In the genomic region with DNA sequence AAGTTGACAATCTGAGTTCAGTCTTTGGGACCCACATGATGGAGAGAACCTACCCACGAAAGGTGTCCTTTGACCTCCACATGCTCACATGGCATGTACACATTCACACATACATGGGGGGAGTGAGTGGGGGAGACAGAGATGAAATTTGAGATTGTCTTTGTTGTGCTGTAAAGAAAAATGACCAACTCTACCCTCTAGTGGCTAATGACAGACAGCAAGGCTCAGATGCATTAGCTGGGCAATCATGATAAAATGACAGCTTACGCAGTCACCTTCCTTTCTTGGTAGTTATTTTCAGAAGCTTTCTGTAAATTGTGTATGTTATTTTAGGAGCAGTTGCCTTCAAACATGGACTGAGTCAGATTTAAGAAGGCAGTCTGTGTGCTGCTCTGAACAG, we compare ENCODE assay signal across 16 mouse cellular contexts. TPM values are rescaled to one million over a fixed set of nuclear protein-coding genes. Genes with fewer than 3 reads are reported as not detected.
DNase-seq lines count a peak whose midpoint lies in the region; ATAC-seq and TF ChIP-seq lines count a peak whose summit lies in the region.
"Had no signal": no experiment of that assay in that cellular context is flagged by ENCODE, and none has a peak within 500 bp of the region (broad histone marks: within the 10 kb centered on the region; RNA-seq: fewer than 3 reads in every experiment).

No protein-coding gene starts in this region.

- no peak overlapping the region for H3K4me3 ChIP-seq in intestine, postnatal 0 days (ENCODE audit: low read depth, low read length)
- no peak overlapping the region for H3K4me3 ChIP-seq in intestine, embryonic 16.5 days (ENCODE audit: low read length)
- H3K4me3 ChIP-seq: embryonic facial prominence, embryonic 12.5 days; heart, embryonic 15.5 days; neural tube, embryonic 13.5 days; stomach, embryonic 15.5 days had no signal

- 74% methylated on average over 2 of the region's 2 CpGs for WGBS in intestine, postnatal 0 days
- WGBS in intestine, embryonic 16.5 days, result 81% methylated on average over 2 of the region's 2 CpGs

- no peak overlapping the region for H3K9ac ChIP-seq in intestine, postnatal 0 days (ENCODE audit: low read depth, low read length)
- H3K9ac ChIP-seq in intestine, embryonic 16.5 days (ENCODE audit: low read depth, low read length), result no peak overlapping the region
- H3K9ac ChIP-seq: embryonic facial prominence, embryonic 12.5 days; heart, embryonic 15.5 days; neural tube, embryonic 13.5 days; stomach, embryonic 15.5 days had no signal

- no peaks in the 10 kb centered on the region for H3K9me3 ChIP-seq in intestine, postnatal 0 days (ENCODE audit: control insufficient read depth)
- H3K9me3 ChIP-seq in intestine, embryonic 16.5 days (ENCODE audit: control insufficient read depth, low read length), result no peaks in the 10 kb centered on the region
- H3K9me3 ChIP-seq: embryonic facial prominence, embryonic 12.5 days; heart, embryonic 15.5 days; neural tube, embryonic 13.5 days; stomach, embryonic 15.5 days had no signal

- no peaks in the 10 kb centered on the region for H3K27me3 ChIP-seq in intestine, postnatal 0 days (replicated peaks; ENCODE audit: control insufficient read depth, insufficient read depth, low read length)
- H3K27me3 ChIP-seq in intestine, embryonic 16.5 days (replicated peaks; ENCODE audit: control insufficient read depth, insufficient read depth, low read length), result no peaks in the 10 kb centered on the region
- H3K27me3 ChIP-seq: embryonic facial prominence, embryonic 12.5 days; heart, embryonic 15.5 days; neural tube, embryonic 13.5 days; stomach, embryonic 15.5 days had no signal

- no peak for ATAC-seq in intestine, postnatal 0 days
- no peak for ATAC-seq in intestine, embryonic 16.5 days
- ATAC-seq: midbrain, embryonic 16.5 days had no signal

- no peaks in the 10 kb centered on the region for H3K4me1 ChIP-seq in intestine, postnatal 0 days (replicated peaks; ENCODE audit: control insufficient read depth, insufficient read depth, low read length)
- peaks cover 14% of the 10 kb centered on the region for H3K4me1 ChIP-seq in intestine, embryonic 16.5 days (ENCODE audit: control insufficient read depth, insufficient read depth, low read length)

- H3K4me2 ChIP-seq in intestine, postnatal 0 days (replicated peaks; ENCODE audit: low read depth), result no peak overlapping the region
- H3K4me2 ChIP-seq in intestine, embryonic 16.5 days (ENCODE audit: low read depth, low read length), result no peak overlapping the region
- H3K4me2 ChIP-seq: embryonic facial prominence, embryonic 12.5 days; heart, embryonic 15.5 days; neural tube, embryonic 13.5 days; stomach, embryonic 15.5 days had no signal

- H3K27ac ChIP-seq in intestine, postnatal 0 days (ENCODE audit: low read depth, low read length), result no peak overlapping the region
- no peak overlapping the region for H3K27ac ChIP-seq in intestine, embryonic 16.5 days (ENCODE audit: low read length)
- H3K27ac ChIP-seq: embryonic facial prominence, embryonic 12.5 days; heart, embryonic 15.5 days; neural tube, embryonic 13.5 days; stomach, embryonic 15.5 days had no signal

- H3K36me3 ChIP-seq in intestine, postnatal 0 days (ENCODE audit: control insufficient read depth, insufficient read depth), result 0 out of 2 replicates have a peak, but pooled peaks cover 15% of the 10 kb centered on the region
- no peaks in the 10 kb centered on the region for H3K36me3 ChIP-seq in intestine, embryonic 16.5 days (ENCODE audit: control insufficient read depth, insufficient read depth, low read length)
- H3K36me3 ChIP-seq: heart, embryonic 15.5 days; stomach, embryonic 15.5 days had no signal

- TF ChIP-seq CTCF in intestine, postnatal 0 days (IDR thresholded peaks at IDR 0.05; ENCODE audit: low read depth), result peak; percentile 64

- peak; percentile 25 for DNase-seq in retina, postnatal 1 day
- no peak for DNase-seq in retina, embryonic 14.5 days (ENCODE audit: low spot score)
- DNase-seq in adipocyte (ENCODE audit: low spot score), result peak; percentile 33
- no peak for DNase-seq in cerebellum, postnatal 25 days
- no peak for DNase-seq in urinary bladder, postnatal 4 days (ENCODE audit: low spot score in 2 of 2)
- DNase-seq: adrenal gland, postnatal 14 days; cerebellum, adult 9-11 months; kidney, adult 11 months; kidney, postnatal 36 days had no signal

RNA-seq across cellular contexts. Expression of gene Tm9sf2, which starts 4.8 kb away (rescaled TPM):
- 295 TPM in 2 replicates for polyA plus RNA-seq in intestine, postnatal 0 days (2015; fragmentation: Nextera tagmentation; extraction: Ambion mirVana)
- polyA plus RNA-seq in intestine, embryonic 16.5 days (2015; fragmentation: Nextera tagmentation; extraction: Ambion mirVana), result 293 and 308 TPM in 2 replicates

Comparison
In these comparisons a context has a peak if more than half of its experiments do, and no peak if none do; other contexts are left out.
1. DNase-seq: peak in retina, postnatal 1 day (single experiment) and adipocyte (single experiment); none in retina, embryonic 14.5 days (single experiment), cerebellum, postnatal 25 days (0 of 2) and urinary bladder, postnatal 4 days (0 of 2).